Mouse (Mus musculus) retina, postnatal 7 days (tissue): Measurements from ENCODE around the gene Peli2.

Source experiments
- DNase-seq: peaks from one replicate; pipeline ENCODE4 v3.0.0-alpha.2; 2012; ENCODE audit warnings: low read depth, low spot score

Gene Peli2

GRCm38 (mm10) chr14:48288600-48288999 is 168.0 kb downstream of the Peli2 start:
- DNase-seq, result no peak

- DNase-seq, result no peak
These were observed 169.3 kb downstream of the Peli2 start for GRCm38 (mm10) chr14:48289602-48290599.

- DNase-seq, result no peak
These were observed 172.9 kb downstream of the Peli2 start for GRCm38 (mm10) chr14:48293498-48293897.

GRCm38 (mm10) chr14:48295410-48295809 is 174.8 kb downstream of the Peli2 start:
- no peak for DNase-seq

GRCm38 (mm10) chr14:48295815-48296271 is 175.2 kb downstream of the Peli2 start:
- no peak for DNase-seq

- no peak for DNase-seq
These were observed 176.2 kb downstream of the Peli2 start for GRCm38 (mm10) chr14:48296820-48297219.

GRCm38 (mm10) chr14:48302471-48303186 is 182.0 kb downstream of the Peli2 start:
- DNase-seq, result no peak

GRCm38 (mm10) chr14:48303235-48303634 is 182.6 kb downstream of the Peli2 start:
- DNase-seq, result no peak

GRCm38 (mm10) chr14:48303841-48304240 is 183.2 kb downstream of the Peli2 start:
- DNase-seq, result no peak

GRCm38 (mm10) chr14:48313234-48313633 is 192.6 kb downstream of the Peli2 start:
- DNase-seq, result no peak

- no peak for DNase-seq
These were observed 195.8 kb downstream of the Peli2 start for GRCm38 (mm10) chr14:48316396-48316795.

GRCm38 (mm10) chr14:48323771-48324459 is 203.3 kb downstream of the Peli2 start:
- DNase-seq, result no peak

GRCm38 (mm10) chr14:48324460-48324850 is 203.8 kb downstream of the Peli2 start:
- no peak for DNase-seq

- no peak for DNase-seq
These were observed 207.1 kb downstream of the Peli2 start for GRCm38 (mm10) chr14:48327746-48328145.

GRCm38 (mm10) chr14:48329716-48330365 is 209.2 kb downstream of the Peli2 start:
- no peak for DNase-seq
